Mouse (Mus musculus) stomach, embryonic 16.5 days (tissue): ENCODE measurements around the gene Fkbp11. TPM values are rescaled to one million over a fixed set of nuclear protein-coding genes. Genes with fewer than 3 reads are reported as not detected.
"Not testable (repeated sequence)": the region's sequence is repeated elsewhere in the genome, so short reads cannot be mapped to it uniquely, and the experiment has no call there.

Source experiments
- ATAC-seq: fragments of 200-750 bp; cut with Nextera tagmentation; 2 replicates; pipeline ENCODE4 v1.8.0; 2017; ENCODE audit warnings: moderate number of reproducible peaks, moderate TSS enrichment; ENCODE audit not compliant: insufficient read depth, low FRiP score
- H3K27ac ChIP-seq: fragments of 300-500 bp; sonication (generic); 2 replicates; pipeline ENCODE4 v1.5.1; 2014; ENCODE audit warnings: low read length
- H3K27me3 ChIP-seq: fragments of 300-500 bp; sonication (generic); 2 replicates; pipeline ENCODE4 v1.6.1; 2014; ENCODE audit warnings: low read length, control low read depth, mixed read lengths; ENCODE audit not compliant: control insufficient read depth, insufficient read depth
- H3K36me3 ChIP-seq: fragments of 300-500 bp; sonication (generic); 2 replicates; pipeline ENCODE4 v1.6.1; 2014; ENCODE audit warnings: low read length; ENCODE audit not compliant: control insufficient read depth, insufficient read depth
- H3K4me1 ChIP-seq: fragments of 300-500 bp; sonication (generic); 2 replicates; pipeline ENCODE4 v1.6.1; 2014; ENCODE audit warnings: low read length, control low read depth, mixed read lengths; ENCODE audit not compliant: control insufficient read depth, insufficient read depth
- H3K4me2 ChIP-seq: fragments of 300-500 bp; sonication (generic); 2 replicates; pipeline ENCODE4 v1.6.1; 2014; ENCODE audit warnings: low read depth, low read length, mixed read lengths
- H3K4me3 ChIP-seq: fragments of 300-500 bp; sonication (generic); replicated peaks from 2 replicates; pipeline ENCODE4 v1.5.1; 2014; ENCODE audit warnings: mild to moderate bottlenecking, low read length
- H3K9ac ChIP-seq: fragments of 300-500 bp; sonication (generic); 2 replicates; pipeline ENCODE4 v1.6.1; 2014; ENCODE audit warnings: low read length
- H3K9me3 ChIP-seq: fragments of 300-500 bp; sonication (generic); replicated peaks from 2 replicates; pipeline ENCODE4 v1.6.1; 2016; ENCODE audit warnings: low read length, control low read depth; ENCODE audit not compliant: control insufficient read depth
- WGBS: fragments of 180-500 bp; shearing (Covaris S2); extraction: QIAGEN DNeasy Blood & Tissue Kit; methylation state at CpG from one replicate; pipeline ENCODE4 v1.1.7; 2014; 5-methylcytosine and 5-hydroxymethylcytosine counted together
- polyA plus RNA-seq: library from polyadenylated mRNA; unstranded; fragments of >200 nt; fragmentation: Nextera tagmentation; extraction: Ambion mirVana; gene quantifications from 2 replicates; pipeline ENCODE4 v1.2.1, GENCODE M21; 2015

Fkbp11 gene
- polyA plus RNA-seq, 1 experiment from 2014 or later: 130 TPM

DNA sequence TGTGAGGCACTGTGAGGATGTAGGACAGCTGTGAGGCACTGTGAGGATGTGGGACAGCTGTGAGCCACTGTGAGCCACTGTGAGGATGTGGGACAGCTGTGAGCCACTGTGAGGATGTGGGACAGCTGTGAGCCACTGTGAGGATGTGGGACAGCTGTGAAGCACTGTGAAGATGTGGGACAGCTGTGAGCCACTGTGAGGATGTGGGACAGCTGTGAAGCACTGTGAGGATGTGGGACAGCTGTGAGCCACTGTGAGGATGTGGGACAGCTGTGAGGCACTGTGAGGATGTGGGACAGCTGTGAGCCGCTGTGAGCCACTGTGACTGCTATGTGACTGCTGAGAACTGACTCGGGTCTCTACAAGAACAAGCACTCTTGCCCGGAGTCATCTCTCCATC lies 15.9 kb upstream of the Fkbp11 start:
- H3K36me3 ChIP-seq: 0 out of 2 replicates have a peak, but pooled peaks cover 12% of the 10 kb centered on the region
- ATAC-seq: not testable (repeated sequence)

DNA sequence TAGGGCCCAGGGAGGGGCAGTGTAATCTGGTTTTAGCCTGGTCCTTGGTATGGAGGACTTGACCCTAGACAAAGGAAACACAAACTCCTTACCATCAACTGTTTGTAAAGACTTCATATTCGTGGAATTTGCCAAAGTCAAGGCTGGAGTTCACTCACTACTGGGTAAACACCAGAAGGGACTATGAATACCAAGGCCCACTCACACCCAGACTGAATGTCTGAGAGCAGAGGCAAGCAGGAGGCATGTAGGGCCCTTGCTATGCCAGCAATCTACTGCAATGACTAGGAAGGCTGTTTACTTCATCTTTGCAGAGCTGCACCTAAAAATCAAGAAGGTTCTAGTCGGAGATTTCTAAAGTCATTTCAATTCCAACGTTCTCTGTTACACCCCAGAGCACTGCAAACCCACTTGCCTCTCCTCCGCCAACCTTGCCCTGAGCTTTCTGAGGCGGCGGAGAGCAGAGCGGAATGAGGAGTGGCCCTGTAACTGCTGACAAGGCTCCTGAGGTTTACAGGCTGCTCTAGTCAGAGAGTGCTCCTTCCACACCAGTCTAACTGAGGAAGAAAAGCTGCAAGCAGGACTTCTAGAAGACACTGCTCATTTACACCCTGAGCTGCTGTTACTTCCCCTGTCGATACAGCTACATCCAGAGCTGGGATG lies 14.9 kb upstream of the Fkbp11 start:
- 69% methylated on average over 8 of the region's 8 CpGs for WGBS
- no peak overlapping the region for H3K9ac ChIP-seq
- H3K4me2 ChIP-seq: no peak overlapping the region
- H3K27ac ChIP-seq: peak overlapping the region; percentile 50
- no peaks in the 10 kb centered on the region for H3K9me3 ChIP-seq
- H3K4me1 ChIP-seq: peaks cover 2% of the 10 kb centered on the region
- H3K4me3 ChIP-seq: no peak overlapping the region
- H3K27me3 ChIP-seq: no peaks in the 10 kb centered on the region
- ATAC-seq: no peak
- H3K36me3 ChIP-seq: 0 out of 2 replicates have a peak, but pooled peaks cover 12% of the 10 kb centered on the region

More for the DNA sequence above, 15.9 kb upstream of the Fkbp11 start:
- H3K4me1 ChIP-seq, H3K27ac ChIP-seq, H3K9ac ChIP-seq, H3K27me3 ChIP-seq, H3K9me3 ChIP-seq, H3K4me2 ChIP-seq, H3K4me3 ChIP-seq: not testable (repeated sequence)
- 83% methylated on average over 3 of the region's 3 CpGs for WGBS

DNA sequence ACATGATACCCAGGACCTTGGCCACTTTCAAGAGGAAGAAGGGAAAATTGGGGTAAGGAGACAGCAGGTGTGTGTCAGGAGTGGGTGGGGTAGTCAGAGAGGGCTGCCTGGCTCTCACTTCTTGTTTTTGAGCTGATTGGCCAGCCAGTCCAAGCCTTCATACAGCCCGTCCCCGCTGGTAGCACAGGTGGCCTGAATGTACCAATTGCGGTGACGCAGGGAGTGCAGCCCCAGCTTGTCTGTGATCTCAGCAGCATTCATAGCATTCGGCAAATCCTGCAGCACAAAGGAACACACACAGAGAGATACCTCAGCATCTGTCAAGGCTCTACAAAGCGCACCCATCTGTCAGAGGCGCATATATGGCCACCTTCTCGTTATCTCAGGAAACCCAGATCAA lies 12.2 kb upstream of the Fkbp11 start:
- Histone ChIP-seq H3K4me2 (no peak overlapping the region), H3K27ac (no peak overlapping the region), H3K9me3 (no peaks in the 10 kb centered on the region), H3K9ac (no peak overlapping the region), H3K4me3 (no peak overlapping the region), H3K36me3 (peaks cover 20% of the 10 kb centered on the region), H3K27me3 (no peaks in the 10 kb centered on the region), H3K4me1 (0 out of 2 replicates have a peak, but pooled peaks cover 2% of the 10 kb centered on the region)
- 84% methylated on average over 8 of the region's 8 CpGs for WGBS
- no peak for ATAC-seq

DNA sequence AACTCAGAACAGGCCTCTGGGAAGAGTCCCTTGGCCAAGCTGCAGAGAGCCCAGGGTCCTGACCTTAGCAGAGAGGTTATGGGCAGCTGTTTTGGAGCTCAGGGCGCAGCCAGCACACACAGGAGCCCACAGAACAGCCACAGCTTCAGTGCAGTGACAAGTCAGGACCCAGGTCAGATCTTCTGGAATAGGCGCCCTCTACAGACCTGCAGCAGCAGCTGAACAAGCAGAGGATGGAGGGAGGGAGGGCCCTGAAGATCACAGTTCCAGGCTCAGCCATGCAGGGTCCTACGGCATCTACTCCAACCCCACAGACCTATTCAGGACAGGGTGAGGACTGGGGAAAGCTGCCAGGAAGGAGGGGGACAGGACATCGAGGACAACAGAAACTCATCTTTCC lies 10.8 kb upstream of the Fkbp11 start:
- Histone ChIP-seq H3K4me1 (0 out of 2 replicates have a peak, but pooled peaks cover 2% of the 10 kb centered on the region), H3K4me3 (no peak overlapping the region), H3K9me3 (no peaks in the 10 kb centered on the region), H3K27me3 (no peaks in the 10 kb centered on the region), H3K27ac (peak overlapping the region; percentile 72; the same call in 1 of the 2 replicates), H3K36me3 (peaks cover 20% of the 10 kb centered on the region), H3K4me2 (no peak overlapping the region), H3K9ac (no peak overlapping the region)
- no peak for ATAC-seq
- WGBS: 62% methylated on average over 4 of the region's 4 CpGs

DNA sequence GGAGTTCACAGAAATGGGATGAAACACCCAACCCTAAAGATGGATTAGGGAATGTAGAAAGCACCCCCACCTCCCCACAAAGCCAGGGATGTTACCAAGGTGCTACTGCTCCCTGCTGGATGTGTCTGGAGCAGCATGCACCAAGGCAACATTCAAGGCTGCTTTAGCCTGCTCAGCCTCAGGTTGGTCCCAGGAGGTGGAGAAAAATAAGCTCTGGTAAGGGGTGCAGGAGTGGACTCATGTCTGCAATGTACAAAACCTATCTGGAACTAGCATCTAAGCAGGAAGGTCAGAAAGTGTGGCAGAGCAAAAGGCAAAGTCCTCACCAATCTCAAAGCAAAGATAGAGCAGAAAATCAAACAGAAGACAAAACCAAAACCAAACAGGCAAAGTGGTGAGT lies 9.9 kb upstream of the Fkbp11 start:
- Histone ChIP-seq H3K36me3 (peaks cover 20% of the 10 kb centered on the region), H3K27ac (no peak overlapping the region), H3K9me3 (no peaks in the 10 kb centered on the region), H3K4me3 (no peak overlapping the region), H3K4me1 (0 out of 2 replicates have a peak, but pooled peaks cover 2% of the 10 kb centered on the region), H3K27me3 (no peaks in the 10 kb centered on the region), H3K4me2 (no peak overlapping the region), H3K9ac (no peak overlapping the region)
- peak; percentile 76; the same call in 1 of the 2 replicates for ATAC-seq

DNA sequence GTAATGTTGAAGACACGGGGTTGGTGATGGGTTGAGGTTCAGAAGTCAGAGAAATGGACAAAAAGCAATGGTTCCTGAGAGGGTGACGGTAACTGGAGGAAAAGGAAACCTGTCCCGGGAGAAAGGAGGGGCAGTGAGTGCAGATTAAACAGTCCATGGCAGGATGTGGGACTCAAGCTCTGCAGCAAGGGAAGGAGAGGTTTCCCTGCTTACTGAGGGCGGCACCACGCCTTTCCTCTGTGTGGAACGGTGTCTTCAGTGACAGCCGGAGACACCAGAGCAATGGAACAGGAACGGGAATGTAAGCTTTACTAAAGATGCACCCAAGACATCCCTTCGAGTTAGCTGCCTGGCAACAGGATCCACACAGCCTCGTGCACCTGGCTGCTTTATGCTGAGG lies 8.5 kb upstream of the Fkbp11 start:
- H3K9ac ChIP-seq: no peak overlapping the region
- no peak overlapping the region for H3K4me2 ChIP-seq
- peaks cover 16% of the 10 kb centered on the region for H3K36me3 ChIP-seq
- no peak overlapping the region for H3K4me3 ChIP-seq
- WGBS: 86% methylated on average over 10 of the region's 10 CpGs
- no peaks in the 10 kb centered on the region for H3K27me3 ChIP-seq
- no peak overlapping the region for H3K27ac ChIP-seq
- H3K4me1 ChIP-seq: 0 out of 2 replicates have a peak, but pooled peaks cover 2% of the 10 kb centered on the region
- H3K9me3 ChIP-seq: no peaks in the 10 kb centered on the region
- ATAC-seq: no peak

DNA sequence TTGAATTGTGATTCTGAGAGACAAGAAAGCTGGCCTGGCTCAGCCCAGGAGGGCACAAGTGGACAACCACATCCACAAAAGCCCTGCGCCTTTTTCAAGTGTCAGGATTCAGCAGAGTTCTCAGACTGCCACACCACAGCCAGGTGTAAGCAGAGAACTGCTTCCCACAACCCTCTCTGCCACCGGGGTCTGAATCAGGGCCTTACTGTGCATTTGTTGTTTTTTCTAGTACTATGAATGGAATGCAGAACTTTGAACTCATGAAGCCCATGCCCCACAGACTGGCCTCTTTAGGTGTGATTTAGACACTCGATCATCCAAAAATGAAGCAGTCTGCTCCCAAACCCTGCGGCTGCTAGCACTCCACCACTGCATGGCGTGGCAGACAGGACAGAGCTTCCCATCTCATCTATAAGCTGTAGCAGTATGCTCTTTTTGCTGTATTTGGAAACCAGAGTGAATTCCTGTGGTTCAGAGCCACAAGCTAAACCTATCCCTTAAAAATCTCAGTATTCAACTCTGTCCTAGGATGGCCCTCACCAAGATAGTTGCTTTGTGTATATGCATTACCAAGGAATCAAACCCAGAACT lies 6.1 kb upstream of the Fkbp11 start:
- peak overlapping the region; percentile 21; the same call in 1 of the 2 replicates for H3K27ac ChIP-seq
- no peak for ATAC-seq
- H3K27me3 ChIP-seq: no peaks in the 10 kb centered on the region
- H3K4me3 ChIP-seq: no peak overlapping the region
- peaks cover 2% of the 10 kb centered on the region; the same call in 1 of the 2 replicates for H3K4me1 ChIP-seq
- no peaks in the 10 kb centered on the region for H3K9me3 ChIP-seq
- H3K4me2 ChIP-seq: no peak overlapping the region
- peaks cover 10% of the 10 kb centered on the region for H3K36me3 ChIP-seq
- peak overlapping the region; percentile 7; the same call in 1 of the 2 replicates for H3K9ac ChIP-seq
- WGBS: 66% methylated on average over 5 of the region's 5 CpGs

DNA sequence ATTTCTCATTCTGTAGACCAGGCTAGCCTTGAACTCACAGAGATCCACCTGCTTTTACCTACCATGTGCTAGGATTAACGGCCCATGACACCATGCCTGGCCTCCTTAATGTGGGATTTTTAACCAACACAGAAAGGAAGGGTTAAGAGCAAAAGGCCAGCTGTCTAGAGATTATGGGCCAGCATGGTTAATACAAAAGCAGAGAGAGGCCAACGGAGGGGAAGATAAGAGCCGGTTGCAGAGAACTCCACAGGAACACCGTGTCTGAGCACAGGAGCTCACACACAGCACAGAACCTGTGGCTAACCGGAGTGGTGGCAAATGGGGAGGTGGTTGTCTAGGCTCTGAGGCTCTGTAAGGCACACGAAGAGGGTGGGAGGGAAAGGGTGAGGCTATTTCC lies 5.4 kb upstream of the Fkbp11 start:
- WGBS: 47% methylated on average over 6 of the region's 6 CpGs
- H3K27me3 ChIP-seq: no peaks in the 10 kb centered on the region
- peak overlapping the region; percentile 21; the same call in 1 of the 2 replicates for H3K27ac ChIP-seq
- peaks cover 9% of the 10 kb centered on the region for H3K36me3 ChIP-seq
- H3K9me3 ChIP-seq: no peaks in the 10 kb centered on the region
- no peak overlapping the region for H3K9ac ChIP-seq
- peaks cover 2% of the 10 kb centered on the region for H3K4me1 ChIP-seq
- no peak overlapping the region for H3K4me3 ChIP-seq
- H3K4me2 ChIP-seq: no peak overlapping the region
- peak; percentile 66 for ATAC-seq

DNA sequence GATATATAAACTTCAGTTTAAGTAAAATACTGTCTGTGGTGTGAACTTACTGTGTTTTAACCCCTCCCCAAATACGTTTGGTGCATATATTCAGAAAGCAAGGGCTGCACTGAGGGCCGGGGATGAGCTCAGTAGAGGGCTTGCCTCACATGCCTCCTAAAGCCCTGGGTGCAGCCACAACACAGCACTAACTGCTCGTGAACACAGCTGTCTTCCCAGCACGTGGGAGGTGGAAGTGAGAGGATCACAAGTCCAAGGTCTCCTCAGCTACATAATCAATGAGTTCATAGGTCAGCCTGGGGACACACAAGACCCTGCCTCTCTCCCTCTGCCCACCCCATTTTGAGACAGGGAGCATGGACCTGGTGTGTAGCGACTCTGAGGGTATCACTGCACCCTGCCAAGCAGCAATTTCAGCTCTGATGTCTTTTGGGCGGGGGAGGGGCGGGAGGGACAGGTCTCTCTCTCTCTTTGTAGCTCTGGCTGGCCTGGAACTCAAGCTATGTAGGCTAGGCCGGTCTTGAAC lies 4.1 kb upstream of the Fkbp11 start:
- H3K4me3 ChIP-seq: no peak overlapping the region
- H3K27me3 ChIP-seq: no peaks in the 10 kb centered on the region
- H3K4me1 ChIP-seq: peaks cover 8% of the 10 kb centered on the region
- no peak overlapping the region for H3K9ac ChIP-seq
- 58% methylated on average over 8 of the region's 8 CpGs for WGBS
- ATAC-seq: no peak
- H3K9me3 ChIP-seq: no peaks in the 10 kb centered on the region
- peaks cover 9% of the 10 kb centered on the region for H3K36me3 ChIP-seq
- no peak overlapping the region for H3K4me2 ChIP-seq
- H3K27ac ChIP-seq: no peak overlapping the region
